Mouse (Mus musculus) adrenal gland, adult 18-20 months (tissue): ENCODE measurements at regions not wholly inside any gene's neighbourhood (a gene's known extent, or its start where the extent isn't known, plus 50 kb on each side); places are given as distances from the start of the nearest gene placed in this dataset.
A peak's percentile ranks its signal among the peaks of the same experiment; 100 is the strongest.

Experiments
- DNase-seq, 2 experiments: peaks; one replicate each; pipeline ENCODE4 v3.0.0; 2021 to 2022; ENCODE audit warnings: low spot score in 2 of 2

GRCm38 (mm10) chr8:26504319-26505035 is 385.1 kb downstream of the Gm45692 start:
- DNase-seq: no peak

- peak in 1 of 2 experiments; percentile 50 for DNase-seq
Observed at GRCm38 (mm10) chr8:26507611-26508070, 388.3 kb downstream of the Gm45692 start.

DNA sequence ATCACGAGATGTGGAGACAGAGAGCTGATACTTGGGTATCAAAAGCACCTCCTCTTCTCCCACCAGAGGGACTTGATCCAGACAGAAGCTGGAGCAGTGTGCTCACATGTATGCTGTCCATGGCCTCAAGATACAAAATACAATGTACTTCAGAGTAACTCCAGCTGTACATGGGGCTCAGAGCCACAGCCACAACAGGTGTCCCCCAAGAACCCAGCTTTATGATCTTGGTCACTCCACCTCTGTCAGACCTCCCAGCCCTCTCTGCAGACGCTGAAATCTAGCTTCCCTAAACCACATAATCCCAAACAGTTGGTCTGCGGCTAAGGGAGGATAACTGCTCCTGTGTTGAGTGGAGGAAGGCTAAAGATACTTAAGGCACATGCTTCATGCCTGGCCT is 389.9 kb downstream of the Gm45692 start:
- no peak for DNase-seq

- DNase-seq: no peak
Observed at GRCm38 (mm10) chr8:26513001-26513400, 393.7 kb downstream of the Gm45692 start.

GRCm38 (mm10) chr8:26524237-26524636 is 404.9 kb downstream of the Gm45692 start:
- DNase-seq: no peak

DNA sequence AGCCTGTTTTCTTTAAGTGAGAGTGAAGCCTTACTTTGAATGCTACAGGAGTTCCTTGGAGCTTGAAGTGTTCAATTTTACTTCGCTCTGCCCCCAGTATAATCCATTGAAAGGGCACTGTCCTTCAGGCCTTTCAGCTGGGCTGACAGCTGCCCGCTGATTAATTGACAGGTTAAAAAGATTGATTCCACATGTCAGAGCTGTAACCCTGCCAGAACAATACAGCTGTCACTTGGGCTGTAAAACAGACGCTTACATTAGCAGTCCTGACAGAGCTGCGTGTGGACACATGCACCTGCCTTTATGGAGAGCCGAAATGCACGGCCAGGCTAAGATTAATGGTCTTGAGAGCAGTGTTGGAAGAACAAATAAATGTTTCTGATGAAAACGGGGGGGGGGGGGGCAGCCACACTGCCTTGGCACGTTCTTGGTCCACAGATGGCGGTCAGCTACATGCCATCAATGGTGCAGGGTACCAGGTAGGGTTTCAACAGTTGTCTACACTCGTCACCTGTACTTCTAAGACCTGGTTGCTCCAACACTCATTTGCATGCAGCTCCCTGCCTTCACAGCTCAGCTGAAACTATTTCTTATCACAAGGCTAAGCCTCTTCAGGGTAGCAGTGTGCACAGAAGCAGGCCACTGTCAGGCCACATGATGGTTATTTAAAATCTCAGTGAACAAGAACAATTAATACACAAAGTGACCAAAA is 407.3 kb downstream of the Gm45692 start:
- no peak for DNase-seq

GRCm38 (mm10) chr8:26527186-26527580 is 407.8 kb downstream of the Gm45692 start:
- DNase-seq: no peak

DNA sequence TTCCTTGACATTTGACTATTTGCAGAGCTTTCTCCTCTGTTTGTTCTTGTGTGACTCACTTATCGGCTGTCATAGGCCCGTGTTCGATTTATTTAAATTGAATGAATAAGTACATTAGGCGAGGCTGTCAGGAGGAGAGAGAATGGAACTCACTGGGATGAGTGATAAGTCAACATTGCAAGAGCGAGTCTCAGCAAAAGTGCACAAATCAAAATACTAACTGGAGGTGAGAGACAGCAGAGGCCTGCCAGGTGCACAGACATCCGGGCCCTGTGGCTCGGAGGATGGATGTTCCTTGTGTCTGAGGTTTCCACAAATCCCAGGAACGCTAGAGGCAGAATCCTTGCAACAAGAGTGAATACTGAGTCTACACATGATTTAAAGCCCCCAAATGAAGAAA is 410.6 kb downstream of the Gm45692 start:
- DNase-seq: no peak

DNA sequence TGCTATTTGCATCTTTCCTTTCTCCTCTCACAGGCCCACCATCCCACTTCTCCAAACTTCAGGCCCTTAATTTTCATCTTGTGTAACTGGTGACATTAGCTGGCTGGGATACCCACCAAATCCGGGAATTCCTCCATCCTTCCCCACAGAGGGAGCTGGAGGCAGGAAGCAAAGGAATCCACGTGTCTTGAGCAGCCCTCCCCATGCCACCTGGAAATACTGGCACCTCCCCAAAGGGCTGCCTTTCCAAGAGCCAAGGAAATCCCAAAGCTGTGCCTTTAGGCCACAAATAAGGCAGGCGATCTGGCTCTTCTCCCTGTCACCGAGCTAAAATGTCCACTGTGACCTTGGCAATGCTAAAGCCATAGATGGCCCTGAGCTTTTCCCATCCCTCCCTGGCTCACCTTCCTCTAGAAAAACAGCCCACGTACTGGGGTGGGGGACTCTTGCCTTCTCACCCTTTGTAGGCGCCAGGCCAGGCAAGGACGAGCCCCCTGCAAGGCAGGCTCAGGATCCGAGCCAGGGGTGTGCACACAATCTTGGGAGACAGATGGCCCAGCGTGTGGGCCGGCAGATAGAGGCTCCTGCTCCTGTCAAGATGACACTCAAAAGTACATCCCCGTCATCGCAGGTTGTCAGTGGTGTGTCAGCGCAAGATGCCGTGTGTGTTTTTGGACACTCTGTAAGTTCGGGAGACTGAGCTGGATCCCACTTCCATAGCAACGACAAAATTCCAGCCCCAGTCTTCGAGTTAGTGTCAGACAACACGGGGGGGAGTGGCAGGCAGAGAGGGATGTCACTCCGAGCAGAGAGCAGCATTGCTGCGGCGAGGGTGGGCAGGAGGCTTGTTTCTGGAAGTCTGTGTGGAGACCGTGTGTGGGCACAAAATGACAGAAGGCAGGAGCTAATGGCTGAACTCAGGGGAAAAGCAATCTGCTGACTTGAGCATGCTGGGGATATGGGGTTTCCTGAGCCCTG is 414.4 kb downstream of the Gm45692 start:
- no peak for DNase-seq

DNA sequence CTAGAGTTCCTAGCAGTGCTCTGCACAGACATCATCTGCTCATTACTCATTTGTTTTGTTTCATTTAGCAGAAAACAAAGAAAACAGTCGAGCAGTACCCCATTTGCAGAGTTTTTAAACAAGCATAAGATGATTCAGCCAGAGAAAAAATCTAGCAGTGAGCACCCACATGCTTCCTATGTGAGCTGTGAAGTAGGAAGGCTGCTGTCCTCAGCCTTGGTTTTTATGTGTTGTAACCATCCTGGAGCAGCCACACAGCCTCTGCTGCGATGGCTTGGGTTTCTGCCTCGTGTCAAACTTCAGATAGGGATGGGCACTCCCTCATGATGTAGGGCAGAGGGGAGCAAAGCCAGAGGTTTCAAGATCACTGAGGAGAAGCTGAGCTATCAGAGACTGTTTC is 416.5 kb downstream of the Gm45692 start:
- DNase-seq: no peak

DNA sequence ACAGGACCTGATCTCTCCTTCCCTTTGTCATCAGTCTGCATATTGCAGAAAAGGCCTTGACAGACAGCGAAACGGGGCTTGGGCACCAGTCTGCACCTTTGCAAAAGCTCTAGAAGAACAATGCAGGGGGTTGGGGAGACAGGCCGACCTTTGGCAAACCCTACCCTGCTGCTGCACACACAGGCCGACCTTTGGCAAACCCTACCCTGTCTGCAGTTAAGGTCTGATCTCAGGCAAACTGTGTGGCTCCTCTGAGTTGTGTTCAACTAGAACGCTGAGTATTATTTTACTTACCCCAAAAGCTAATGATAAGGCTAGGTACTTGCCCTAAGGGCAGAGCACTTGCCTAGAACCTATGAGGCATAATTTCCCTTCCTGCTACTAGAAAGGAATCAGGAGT is 423.4 kb upstream of the Zfp703 start:
- DNase-seq: no peak

DNA sequence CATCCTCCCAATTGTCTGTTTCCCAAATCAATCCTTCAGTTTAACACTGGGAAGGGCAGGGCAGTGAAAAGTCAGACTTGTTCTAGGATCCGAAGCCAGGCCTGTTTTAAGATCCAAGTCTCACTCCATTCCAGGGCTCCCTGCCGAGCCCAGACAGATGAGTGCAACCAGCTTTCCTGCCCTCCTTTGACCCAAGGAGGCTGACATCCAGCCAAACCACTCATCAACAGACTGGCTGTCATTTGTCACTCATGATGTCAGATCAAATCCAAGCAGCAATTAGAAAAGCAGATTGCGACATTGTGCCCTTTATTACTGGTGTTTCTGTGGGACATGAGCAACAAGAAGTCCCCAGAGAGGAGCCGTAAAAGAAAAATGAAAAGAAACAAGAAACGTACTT is 417.9 kb upstream of the Zfp703 start:
- DNase-seq: peak; percentile 7 to 27

- DNase-seq: no peak
Observed at GRCm38 (mm10) chr8:26563151-26563550, 414.0 kb upstream of the Zfp703 start.

GRCm38 (mm10) chr8:26564254-26564653 is 412.9 kb upstream of the Zfp703 start:
- DNase-seq: no peak

DNA sequence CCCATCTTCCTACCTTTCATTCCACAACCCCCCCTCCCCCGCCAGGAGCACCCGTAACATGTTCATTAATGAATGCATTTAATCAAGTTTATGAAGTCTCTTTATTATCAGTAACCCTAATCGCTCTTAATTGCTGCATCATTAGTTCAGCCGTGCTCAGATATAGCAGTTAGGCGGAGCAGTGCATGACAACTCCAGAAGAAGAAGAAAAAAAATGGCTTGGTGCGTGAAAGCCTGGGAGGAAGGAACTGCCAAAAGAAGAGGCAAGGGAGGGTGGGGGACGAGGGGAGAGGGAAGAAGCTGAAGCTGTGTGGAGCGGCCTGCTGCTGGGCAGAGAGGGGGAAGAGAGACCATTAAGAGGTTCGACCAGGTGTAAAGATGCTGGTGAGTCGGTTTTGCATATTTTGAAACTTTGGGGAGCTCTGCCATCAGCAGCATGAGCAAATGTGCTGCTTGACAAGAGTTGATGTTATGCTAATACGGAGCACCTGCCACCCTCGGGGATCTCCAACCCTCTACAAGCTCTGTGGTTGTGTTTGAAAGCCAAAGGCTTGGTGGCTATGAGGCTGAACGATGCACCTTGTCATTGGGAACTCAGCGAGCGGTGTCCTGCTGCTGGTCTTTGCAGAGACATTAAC is 408.6 kb upstream of the Zfp703 start:
- DNase-seq: no peak

DNA sequence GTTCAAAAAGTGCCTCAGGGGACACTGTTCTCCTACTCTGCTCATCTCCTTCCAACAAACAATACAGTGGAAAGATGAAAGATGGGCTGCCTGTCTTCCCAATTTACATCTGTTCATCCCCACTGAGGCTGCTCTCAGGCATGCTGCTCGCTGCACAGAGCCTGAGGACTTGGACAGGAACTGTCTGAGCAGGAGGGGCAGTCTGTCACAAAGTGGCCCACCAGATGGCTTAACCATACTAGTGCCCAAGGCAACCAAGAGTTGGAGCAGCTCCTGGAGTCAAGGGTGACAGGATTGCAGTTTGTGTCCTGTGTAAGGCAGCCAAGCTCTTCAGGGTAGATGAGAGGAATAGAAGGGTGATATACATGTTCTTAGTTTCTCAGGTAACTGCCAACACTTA is 388.3 kb upstream of the Zfp703 start:
- no peak for DNase-seq

DNA sequence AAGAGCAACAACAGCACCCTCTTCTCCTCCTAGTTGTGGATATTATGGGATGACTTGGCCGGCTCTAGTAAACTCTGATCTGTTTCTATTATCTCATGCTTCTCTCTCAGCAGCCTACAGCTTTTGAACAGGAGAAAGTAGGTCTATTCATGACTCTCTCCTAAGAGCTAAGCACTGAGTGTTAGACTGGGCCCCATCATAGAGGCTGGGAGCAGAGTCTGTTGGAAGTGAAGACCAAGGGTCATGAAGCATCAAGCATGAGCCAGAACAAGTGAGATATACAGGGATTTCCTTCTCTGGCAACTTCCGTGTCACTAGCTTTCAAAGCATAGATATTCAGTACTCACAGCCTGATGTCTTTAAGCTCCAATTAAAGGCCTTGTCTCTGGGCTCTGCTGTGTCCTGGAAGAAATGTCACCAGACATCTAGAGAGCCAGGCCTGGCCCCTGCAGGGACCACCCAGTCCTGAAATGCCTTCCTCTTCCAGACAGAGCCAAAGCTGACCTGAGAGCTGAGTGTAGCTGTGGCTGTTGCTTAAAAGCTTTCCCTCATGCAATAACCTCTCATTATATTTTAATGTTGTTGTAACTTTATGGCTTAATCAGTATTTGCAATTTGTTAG is 386.4 kb upstream of the Zfp703 start:
- DNase-seq: no peak

DNA sequence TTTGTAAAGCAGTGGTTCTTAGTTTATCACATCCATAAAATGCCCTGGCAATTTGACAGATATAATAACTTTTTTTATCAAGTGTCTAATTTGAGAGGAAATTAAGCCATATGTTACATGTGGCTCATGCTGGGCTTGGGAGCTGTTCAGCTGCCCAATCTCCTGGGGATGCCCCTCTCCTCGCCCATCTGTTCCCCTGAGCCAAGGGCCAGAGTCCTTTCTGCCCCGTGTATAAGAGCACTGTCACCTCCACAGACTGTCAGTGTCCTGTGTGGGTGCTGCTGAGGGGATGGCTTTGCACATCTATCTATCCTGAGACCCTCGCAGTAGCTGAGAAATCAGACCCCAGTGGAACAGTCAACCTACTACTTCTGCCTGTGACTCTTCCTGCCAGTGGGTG is 385.9 kb upstream of the Zfp703 start:
- DNase-seq: no peak

GRCm38 (mm10) chr8:26593536-26594368 is 383.4 kb upstream of the Zfp703 start:
- DNase-seq: no peak
